Mouse (Mus musculus): ENCODE data around the gene Tyms. TPM values are rescaled to one million over a fixed set of nuclear protein-coding genes. Genes with fewer than 3 reads are reported as not detected.
A peak's percentile ranks its signal among the peaks of the same experiment; 100 is the strongest.
"Not testable (repeated sequence)": the region's sequence is repeated elsewhere in the genome, so short reads cannot be mapped to it uniquely, and the experiment has no call there.

Gene Tyms
- polyA plus RNA-seq, 1 experiment from 2014 or later: 142 TPM

- H3K4me2 ChIP-seq (ENCODE audit: low read length): no peak overlapping the region
- no peak overlapping the region for H3K27ac ChIP-seq (ENCODE audit: low read depth, low read length)
- no peak overlapping the region for H3K9ac ChIP-seq (ENCODE audit: low read length)
- DNase-seq (ENCODE audit: low spot score) (no peak), ATAC-seq (no peak)
- H3K36me3 ChIP-seq (ENCODE audit: control insufficient read depth, insufficient read depth, low read length): no peaks in the 10 kb centered on the region
- H3K27me3 ChIP-seq (replicated peaks; ENCODE audit: control insufficient read depth, insufficient read depth, low read length): no peaks in the 10 kb centered on the region
- H3K9me3 ChIP-seq (replicated peaks; ENCODE audit: control insufficient read depth, low read length): no peaks in the 10 kb centered on the region
- H3K4me1 ChIP-seq (ENCODE audit: control insufficient read depth, insufficient read depth, low read length): no peaks in the 10 kb centered on the region
- no peak overlapping the region for H3K4me3 ChIP-seq (ENCODE audit: low read depth, low read length)
- WGBS: 61% methylated on average over 13 of the region's 13 CpGs
Observed at GRCm38 (mm10) chr5:30092701-30093100, 19.3 kb upstream of the Tyms start.

GRCm38 (mm10) chr5:30072377-30072776 is 1.0 kb downstream of the Tyms start:
- H3K4me3 ChIP-seq (ENCODE audit: low read depth, low read length): peak overlapping the region; percentile 70
- peak overlapping the region; percentile 66 for H3K4me2 ChIP-seq (ENCODE audit: low read length)
- H3K4me1 ChIP-seq (ENCODE audit: control insufficient read depth, insufficient read depth, low read length): peaks cover 4% of the 10 kb centered on the region; the same call in 1 of the 2 replicates
- H3K27ac ChIP-seq (ENCODE audit: low read depth, low read length): no peak overlapping the region
- H3K36me3 ChIP-seq (ENCODE audit: control insufficient read depth, insufficient read depth, low read length): peaks cover 27% of the 10 kb centered on the region
- no peaks in the 10 kb centered on the region for H3K27me3 ChIP-seq (replicated peaks; ENCODE audit: control insufficient read depth, insufficient read depth, low read length)
- no peak for ATAC-seq
- H3K9ac ChIP-seq (ENCODE audit: low read length): peak overlapping the region; percentile 82
- WGBS: 43% methylated on average over 3 of the region's 3 CpGs
- H3K9me3 ChIP-seq (replicated peaks; ENCODE audit: control insufficient read depth, low read length): no peaks in the 10 kb centered on the region
- no peak for DNase-seq (ENCODE audit: low spot score)

GRCm38 (mm10) chr5:30071677-30072076 is 1.7 kb downstream of the Tyms start:
- peaks cover 30% of the 10 kb centered on the region for H3K36me3 ChIP-seq (ENCODE audit: control insufficient read depth, insufficient read depth, low read length)
- H3K27ac ChIP-seq (ENCODE audit: low read depth, low read length): no peak overlapping the region
- H3K9me3 ChIP-seq (replicated peaks; ENCODE audit: control insufficient read depth, low read length): no peaks in the 10 kb centered on the region
- H3K27me3 ChIP-seq (replicated peaks; ENCODE audit: control insufficient read depth, insufficient read depth, low read length): no peaks in the 10 kb centered on the region
- peak overlapping the region; percentile 66 for H3K4me2 ChIP-seq (ENCODE audit: low read length)
- 73% methylated on average over 6 of the region's 6 CpGs for WGBS
- no peak for ATAC-seq
- peak overlapping the region; percentile 48; the same call in 1 of the 2 replicates for H3K9ac ChIP-seq (ENCODE audit: low read length)
- DNase-seq (ENCODE audit: low spot score): no peak
- peaks cover 4% of the 10 kb centered on the region; the same call in 1 of the 2 replicates for H3K4me1 ChIP-seq (ENCODE audit: control insufficient read depth, insufficient read depth, low read length)
- peak overlapping the region; percentile 70; the same call in 1 of the 2 replicates for H3K4me3 ChIP-seq (ENCODE audit: low read depth, low read length)

GRCm38 (mm10) chr5:30067726-30068125 is 5.7 kb downstream of the Tyms start:
- DNase-seq (ENCODE audit: low spot score): no peak
- no peak overlapping the region for H3K9ac ChIP-seq (ENCODE audit: low read length)
- 73% methylated on average over 6 of the region's 6 CpGs for WGBS
- peaks cover 50% of the 10 kb centered on the region for H3K36me3 ChIP-seq (ENCODE audit: control insufficient read depth, insufficient read depth, low read length)
- peaks cover 4% of the 10 kb centered on the region; the same call in 1 of the 2 replicates for H3K4me1 ChIP-seq (ENCODE audit: control insufficient read depth, insufficient read depth, low read length)
- H3K4me3 ChIP-seq (ENCODE audit: low read depth, low read length): no peak overlapping the region
- no peaks in the 10 kb centered on the region for H3K9me3 ChIP-seq (replicated peaks; ENCODE audit: control insufficient read depth, low read length)
- no peak overlapping the region for H3K27ac ChIP-seq (ENCODE audit: low read depth, low read length)
- ATAC-seq: no peak
- H3K27me3 ChIP-seq (replicated peaks; ENCODE audit: control insufficient read depth, insufficient read depth, low read length): no peaks in the 10 kb centered on the region
- H3K4me2 ChIP-seq (ENCODE audit: low read length): no peak overlapping the region

- not testable (repeated sequence) for H3K27ac ChIP-seq (ENCODE audit: low read depth, low read length); H3K9ac ChIP-seq (ENCODE audit: low read length); H3K9me3 ChIP-seq (replicated peaks; ENCODE audit: control insufficient read depth, low read length); H3K4me3 ChIP-seq (ENCODE audit: low read depth, low read length); H3K27me3 ChIP-seq (replicated peaks; ENCODE audit: control insufficient read depth, insufficient read depth, low read length); ATAC-seq; H3K4me2 ChIP-seq (ENCODE audit: low read length); DNase-seq (ENCODE audit: low spot score); H3K4me1 ChIP-seq (ENCODE audit: control insufficient read depth, insufficient read depth, low read length)
- 52% methylated on average over 5 of the region's 5 CpGs for WGBS
- H3K36me3 ChIP-seq (ENCODE audit: control insufficient read depth, insufficient read depth, low read length): peaks cover 35% of the 10 kb centered on the region
Observed at GRCm38 (mm10) chr5:30059607-30060006, 13.8 kb downstream of the Tyms start.

- Histone ChIP-seq H3K27me3 (replicated peaks; ENCODE audit: control insufficient read depth, insufficient read depth, low read length) (no peaks in the 10 kb centered on the region), H3K4me2 (ENCODE audit: low read length) (no peak overlapping the region), H3K4me3 (ENCODE audit: low read depth, low read length) (no peak overlapping the region), H3K9me3 (replicated peaks; ENCODE audit: control insufficient read depth, low read length) (no peaks in the 10 kb centered on the region), H3K36me3 (ENCODE audit: control insufficient read depth, insufficient read depth, low read length) (peaks cover 26% of the 10 kb centered on the region), H3K4me1 (ENCODE audit: control insufficient read depth, insufficient read depth, low read length) (no peaks in the 10 kb centered on the region), H3K27ac (ENCODE audit: low read depth, low read length) (no peak overlapping the region), H3K9ac (ENCODE audit: low read length) (no peak overlapping the region)
- 44% methylated on average over 6 of the region's 6 CpGs for WGBS
- DNase-seq (ENCODE audit: low spot score) (no peak), ATAC-seq (no peak)
Observed at GRCm38 (mm10) chr5:30058216-30058731, 15.1 kb downstream of the Tyms start.

GRCm38 (mm10) chr5:30039841-30040240 is 33.6 kb downstream of the Tyms start:
- H3K27ac ChIP-seq (ENCODE audit: low read depth, low read length); ATAC-seq: not testable (repeated sequence)

GRCm38 (mm10) chr5:30039324-30039723 is 34.1 kb downstream of the Tyms start:
- H3K4me2 ChIP-seq (ENCODE audit: low read length); H3K9ac ChIP-seq (ENCODE audit: low read length); ATAC-seq; H3K27ac ChIP-seq (ENCODE audit: low read depth, low read length); H3K9me3 ChIP-seq (replicated peaks; ENCODE audit: control insufficient read depth, low read length); H3K36me3 ChIP-seq (ENCODE audit: control insufficient read depth, insufficient read depth, low read length); H3K27me3 ChIP-seq (replicated peaks; ENCODE audit: control insufficient read depth, insufficient read depth, low read length); DNase-seq (ENCODE audit: low spot score); H3K4me3 ChIP-seq (ENCODE audit: low read depth, low read length); H3K4me1 ChIP-seq (ENCODE audit: control insufficient read depth, insufficient read depth, low read length): not testable (repeated sequence)
- WGBS: 92% methylated on average over 5 of the region's 5 CpGs

More at GRCm38 (mm10) chr5:30039841-30040240, 33.6 kb downstream of the Tyms start:
- DNase-seq (ENCODE audit: low spot score); H3K4me2 ChIP-seq (ENCODE audit: low read length); H3K27me3 ChIP-seq (replicated peaks; ENCODE audit: control insufficient read depth, insufficient read depth, low read length); H3K9me3 ChIP-seq (replicated peaks; ENCODE audit: control insufficient read depth, low read length); H3K4me1 ChIP-seq (ENCODE audit: control insufficient read depth, insufficient read depth, low read length); H3K9ac ChIP-seq (ENCODE audit: low read length); H3K36me3 ChIP-seq (ENCODE audit: control insufficient read depth, insufficient read depth, low read length); H3K4me3 ChIP-seq (ENCODE audit: low read depth, low read length): not testable (repeated sequence)
- WGBS: 79% methylated on average over 4 of the region's 4 CpGs

GRCm38 (mm10) chr5:30037111-30037510 is 36.3 kb downstream of the Tyms start:
- H3K9me3 ChIP-seq (replicated peaks; ENCODE audit: control insufficient read depth, low read length); DNase-seq (ENCODE audit: low spot score); H3K27ac ChIP-seq (ENCODE audit: low read depth, low read length); H3K36me3 ChIP-seq (ENCODE audit: control insufficient read depth, insufficient read depth, low read length); H3K9ac ChIP-seq (ENCODE audit: low read length); H3K4me3 ChIP-seq (ENCODE audit: low read depth, low read length); H3K4me2 ChIP-seq (ENCODE audit: low read length); H3K27me3 ChIP-seq (replicated peaks; ENCODE audit: control insufficient read depth, insufficient read depth, low read length); ATAC-seq; H3K4me1 ChIP-seq (ENCODE audit: control insufficient read depth, insufficient read depth, low read length): not testable (repeated sequence)
- 100% methylated on average over 2 of the region's 2 CpGs for WGBS
